Mouse (Mus musculus) myocyte (in vitro differentiated cells): ENCODE results near the gene Nmur1.

Source experiments
- E2F4 ChIP-seq: IDR thresholded peaks from one replicate; pipeline ENCODE4 v1.6.1; 2011; ENCODE audit warnings: mild to moderate bottlenecking, control low read depth, moderate library complexity; ENCODE audit not compliant: insufficient read depth
- MAX ChIP-seq: IDR thresholded peaks from one replicate; pipeline ENCODE4 v1.6.1; 2011; ENCODE audit warnings: low read depth, mild to moderate bottlenecking, control low read depth
- MYOD1 ChIP-seq, 3 experiments: IDR thresholded peaks; one replicate each; pipeline ENCODE4 v1.6.1; 2011; ENCODE audit warnings: control low read depth in 2 of 3, low read depth in 2 of 3, mild to moderate bottlenecking in 2 of 3, moderate library complexity in 1 of 3; ENCODE audit not compliant: insufficient read length in 2 of 3, control insufficient read depth in 1 of 3
- MYOG ChIP-seq, 3 experiments: IDR thresholded peaks; one replicate each; pipeline ENCODE4 v1.6.1; 2011; ENCODE audit warnings: control low read depth in 2 of 3, low read depth in 2 of 3, mild to moderate bottlenecking in 2 of 3; ENCODE audit not compliant: insufficient read length in 2 of 3, control insufficient read depth in 1 of 3, insufficient read depth in 1 of 3
- POLR2A ChIP-seq: IDR thresholded peaks from one replicate; pipeline ENCODE4 v1.6.1; 2011; ENCODE audit warnings: low read depth, mild to moderate bottlenecking, control low read depth, moderate library complexity; ENCODE audit not compliant: insufficient read length
- POLR2AphosphoS2 ChIP-seq: IDR thresholded peaks from one replicate; pipeline ENCODE4 v1.6.1; 2011; ENCODE audit warnings: low read depth, control low read depth; ENCODE audit not compliant: insufficient read length
- REST ChIP-seq: IDR thresholded peaks from one replicate; pipeline ENCODE4 v1.6.1; 2011; ENCODE audit warnings: mild to moderate bottlenecking, control low read depth, moderate library complexity; ENCODE audit not compliant: insufficient read depth, insufficient read length
- TCF12 ChIP-seq: IDR thresholded peaks from one replicate; pipeline ENCODE4 v1.6.1; 2011; ENCODE audit warnings: mild to moderate bottlenecking, control low read depth; ENCODE audit not compliant: poor library complexity, insufficient read depth, severe bottlenecking
- USF1 ChIP-seq: IDR thresholded peaks from one replicate; pipeline ENCODE4 v1.6.1; 2011; ENCODE audit warnings: low read depth, mild to moderate bottlenecking, control low read depth, moderate library complexity

DNA sequence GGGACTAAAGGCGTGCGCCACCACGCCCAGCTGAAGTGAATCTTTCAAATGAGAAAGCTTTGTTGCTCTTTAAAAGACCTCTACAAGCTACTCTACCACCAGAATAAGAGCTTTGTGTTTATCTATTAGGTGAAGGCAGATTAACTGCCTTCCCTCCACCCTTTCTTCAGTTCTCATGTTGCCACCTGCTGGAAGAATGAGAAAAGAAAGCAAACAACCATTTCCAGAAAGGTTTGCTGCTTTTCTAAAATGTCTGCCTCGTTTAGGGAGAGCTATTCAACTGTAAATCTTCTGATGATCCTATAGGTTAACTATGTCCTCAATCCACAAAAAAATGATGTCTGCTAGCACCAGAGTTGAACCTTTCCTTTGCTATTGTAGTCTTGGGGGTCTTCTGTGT is 77.2 kb downstream of the Nmur1 start:
- TF ChIP-seq USF1 = no peak
- TF ChIP-seq MAX = no peak
- TF ChIP-seq E2F4 = no peak
- TF ChIP-seq TCF12 = no peak
- TF ChIP-seq MYOG (IDR thresholded peaks at IDR 0.05; ENCODE audit: control insufficient read depth in 1 of 3, insufficient read depth in 1 of 3, insufficient read length in 2 of 3, low read depth in 2 of 3) = no peak
- TF ChIP-seq POLR2AphosphoS2 = no peak
- TF ChIP-seq POLR2A = no peak
- no peak for TF ChIP-seq MYOD1 (IDR thresholded peaks at IDR 0.05; ENCODE audit: control insufficient read depth in 1 of 3, insufficient read length in 2 of 3, low read depth in 2 of 3)
- TF ChIP-seq REST = no peak
